Mouse (Mus musculus) intestine, embryonic 16.5 days (tissue): ENCODE results near the gene Pea15a. TPM values are rescaled to one million over a fixed set of nuclear protein-coding genes. Genes with fewer than 3 reads are reported as not detected.

Source experiments
- ATAC-seq: fragments of 200-750 bp; cut with Nextera tagmentation; 2 replicates; pipeline ENCODE4 v1.8.0; 2017; ENCODE audit warnings: moderate TSS enrichment, moderate library complexity
- H3K27ac ChIP-seq: fragments of 300-500 bp; sonication (generic); 2 replicates; pipeline ENCODE4 v1.5.1; 2014; ENCODE audit warnings: mild to moderate bottlenecking, low read length
- H3K27me3 ChIP-seq: fragments of 300-500 bp; sonication (generic); replicated peaks from 2 replicates; pipeline ENCODE4 v1.6.1; 2014; ENCODE audit warnings: low read length, control low read depth, mixed read lengths; ENCODE audit not compliant: control insufficient read depth, insufficient read depth
- H3K36me3 ChIP-seq: fragments of 300-500 bp; sonication (generic); 2 replicates; pipeline ENCODE4 v1.6.1; 2014; ENCODE audit warnings: low read length, control low read depth; ENCODE audit not compliant: control insufficient read depth, insufficient read depth
- H3K4me1 ChIP-seq: fragments of 300-500 bp; sonication (generic); 2 replicates; pipeline ENCODE4 v1.6.1; 2014; ENCODE audit warnings: low read length, control low read depth, mixed read lengths; ENCODE audit not compliant: control insufficient read depth, insufficient read depth
- H3K4me2 ChIP-seq: fragments of 300-500 bp; sonication (generic); 2 replicates; pipeline ENCODE4 v1.6.1; 2014; ENCODE audit warnings: low read depth, low read length, control low read depth
- H3K4me3 ChIP-seq: fragments of 300-500 bp; sonication (generic); 2 replicates; pipeline ENCODE4 v1.5.1; 2014; ENCODE audit warnings: mild to moderate bottlenecking, low read length
- H3K9ac ChIP-seq: fragments of 300-500 bp; sonication (generic); 2 replicates; pipeline ENCODE4 v1.6.1; 2014; ENCODE audit warnings: low read depth, low read length
- H3K9me3 ChIP-seq: fragments of 300-500 bp; sonication (generic); 2 replicates; pipeline ENCODE4 v1.6.1; 2016; ENCODE audit warnings: low read length, control low read depth; ENCODE audit not compliant: control insufficient read depth
- WGBS: fragments of 180-500 bp; shearing (Covaris S2); extraction: QIAGEN DNeasy Blood & Tissue Kit; methylation state at CpG from one replicate; pipeline ENCODE4 v1.1.7; 2014; 5-methylcytosine and 5-hydroxymethylcytosine counted together
- polyA plus RNA-seq: library from polyadenylated mRNA; unstranded; fragments of >200 nt; fragmentation: Nextera tagmentation; extraction: Ambion mirVana; gene quantifications from 2 replicates; pipeline ENCODE4 v1.2.1, GENCODE M21; 2015

Gene Pea15a
- polyA plus RNA-seq, 1 experiment from 2014 or later: 81.3 TPM

GRCm38 (mm10) chr1:172207111-172207584 is 544 bp upstream of the Pea15a start:
- H3K9me3 ChIP-seq: no peaks in the 10 kb centered on the region
- H3K9ac ChIP-seq: peak overlapping the region; percentile 32; the same call in 1 of the 2 replicates
- 18% methylated on average over 7 of the region's 7 CpGs for WGBS
- H3K36me3 ChIP-seq: no peaks in the 10 kb centered on the region
- no peaks in the 10 kb centered on the region for H3K27me3 ChIP-seq
- H3K4me1 ChIP-seq: peaks cover 42% of the 10 kb centered on the region
- H3K4me2 ChIP-seq: peak overlapping the region; percentile 80
- H3K4me3 ChIP-seq: peak overlapping the region; percentile 74; the same call in 1 of the 2 replicates
- peak; percentile 15 for ATAC-seq
- peak overlapping the region; percentile 74 for H3K27ac ChIP-seq

- no peak for ATAC-seq
- Histone ChIP-seq H3K27ac (peak overlapping the region; percentile 88), H3K9ac (peak overlapping the region; percentile 87), H3K36me3 (0 out of 2 replicates have a peak, but pooled peaks cover 2% of the 10 kb centered on the region), H3K27me3 (no peaks in the 10 kb centered on the region), H3K4me3 (peak overlapping the region; percentile 74), H3K4me1 (peaks cover 53% of the 10 kb centered on the region), H3K9me3 (no peaks in the 10 kb centered on the region), H3K4me2 (peak overlapping the region; percentile 80)
- WGBS: 9% methylated on average over 3 of the region's 3 CpGs
These were observed 890 bp downstream of the Pea15a start for GRCm38 (mm10) chr1:172205741-172206087.

GRCm38 (mm10) chr1:172204814-172205740 is 1.5 kb downstream of the Pea15a start:
- Histone ChIP-seq H3K4me1 (peaks cover 53% of the 10 kb centered on the region), H3K9ac (peak overlapping the region; percentile 87), H3K27ac (peak overlapping the region; percentile 88; the same call in 1 of the 2 replicates), H3K27me3 (no peaks in the 10 kb centered on the region), H3K36me3 (0 out of 2 replicates have a peak, but pooled peaks cover 2% of the 10 kb centered on the region), H3K4me3 (peak overlapping the region; percentile 74), H3K9me3 (no peaks in the 10 kb centered on the region), H3K4me2 (peak overlapping the region; percentile 80)
- WGBS: 57% methylated on average over 15 of the region's 15 CpGs
- ATAC-seq: no peak

GRCm38 (mm10) chr1:172204033-172204813 is 2.4 kb downstream of the Pea15a start:
- WGBS: 32% methylated on average over 9 of the region's 9 CpGs
- Histone ChIP-seq H3K4me3 (no peak overlapping the region), H3K9me3 (no peaks in the 10 kb centered on the region)

GRCm38 (mm10) chr1:172203566-172203965 is 3.0 kb downstream of the Pea15a start:
- no peak for ATAC-seq
- WGBS: 16% methylated on average over 4 of the region's 4 CpGs
- Histone ChIP-seq H3K27ac (peak overlapping the region; percentile 72), H3K4me2 (no peak overlapping the region), H3K9ac (peak overlapping the region; percentile 31), H3K27me3 (no peaks in the 10 kb centered on the region), H3K36me3 (0 out of 2 replicates have a peak, but pooled peaks cover 2% of the 10 kb centered on the region), H3K4me1 (peaks cover 53% of the 10 kb centered on the region), H3K4me3 (no peak overlapping the region), H3K9me3 (no peaks in the 10 kb centered on the region)

More at GRCm38 (mm10) chr1:172204033-172204813, 2.4 kb downstream of the Pea15a start:
- Histone ChIP-seq H3K4me2 (no peak overlapping the region), H3K27me3 (no peaks in the 10 kb centered on the region), H3K4me1 (peaks cover 53% of the 10 kb centered on the region), H3K36me3 (0 out of 2 replicates have a peak, but pooled peaks cover 2% of the 10 kb centered on the region), H3K9ac (peak overlapping the region; percentile 31), H3K27ac (peak overlapping the region; percentile 72)
- ATAC-seq: no peak

GRCm38 (mm10) chr1:172202894-172203522 is 3.6 kb downstream of the Pea15a start:
- WGBS: 30% methylated on average over 2 of the region's 2 CpGs
- H3K4me2 ChIP-seq: no peak overlapping the region; the same call in 1 of the 2 replicates
- no peaks in the 10 kb centered on the region for H3K9me3 ChIP-seq
- peak overlapping the region; percentile 72 for H3K27ac ChIP-seq
- no peak for ATAC-seq
- peaks cover 53% of the 10 kb centered on the region for H3K4me1 ChIP-seq
- no peaks in the 10 kb centered on the region for H3K27me3 ChIP-seq
- H3K36me3 ChIP-seq: peaks cover 6% of the 10 kb centered on the region; the same call in 1 of the 2 replicates
- H3K9ac ChIP-seq: 0 out of 2 replicates have a peak overlapping the region, but pooled peaks have one; percentile 34
- no peak overlapping the region for H3K4me3 ChIP-seq

GRCm38 (mm10) chr1:172201967-172202880 is 4.4 kb downstream of the Pea15a start:
- Histone ChIP-seq H3K9me3 (no peaks in the 10 kb centered on the region), H3K27me3 (no peaks in the 10 kb centered on the region), H3K36me3 (peaks cover 7% of the 10 kb centered on the region; the same call in 1 of the 2 replicates), H3K4me1 (peaks cover 53% of the 10 kb centered on the region), H3K4me2 (no peak overlapping the region), H3K27ac (peak overlapping the region; percentile 34; the same call in 1 of the 2 replicates), H3K4me3 (no peak overlapping the region), H3K9ac (peak overlapping the region; percentile 34; the same call in 1 of the 2 replicates)
- ATAC-seq: no peak
- 23% methylated on average over 14 of the region's 14 CpGs for WGBS

- no peaks in the 10 kb centered on the region for H3K9me3 ChIP-seq
- no peak overlapping the region for H3K27ac ChIP-seq
- peaks cover 46% of the 10 kb centered on the region for H3K4me1 ChIP-seq
- H3K36me3 ChIP-seq: peaks cover 12% of the 10 kb centered on the region
- no peak overlapping the region for H3K9ac ChIP-seq
- WGBS: 44% methylated on average over 7 of the region's 7 CpGs
- H3K4me2 ChIP-seq: no peak overlapping the region
- no peak overlapping the region for H3K4me3 ChIP-seq
- H3K27me3 ChIP-seq: no peaks in the 10 kb centered on the region
- 0 out of 2 replicates have a peak, but pooled peaks have one; percentile 16 for ATAC-seq
These were observed 5.6 kb downstream of the Pea15a start for GRCm38 (mm10) chr1:172200871-172201447.
